Mouse (Mus musculus) midbrain, embryonic 10.5 days (tissue): ENCODE measurements around the gene Smarcc2. TPM values are rescaled to one million over a fixed set of nuclear protein-coding genes. Genes with fewer than 3 reads are reported as not detected.
A peak's percentile ranks its signal among the peaks of the same experiment; 100 is the strongest.

Experiments
- DNase-seq: peaks from one replicate; pipeline ENCODE4 v3.0.0-alpha.2; 2017; ENCODE audit warnings: low spot score
- H3K27ac ChIP-seq: fragments of 300-500 bp; sonication (generic); replicated peaks from 2 replicates; pipeline ENCODE4 v1.5.1; 2016; ENCODE audit warnings: mild to moderate bottlenecking
- H3K27me3 ChIP-seq: fragments of 300-500 bp; sonication (generic); 2 replicates; pipeline ENCODE4 v1.6.1; 2016; ENCODE audit warnings: low read depth, mild to moderate bottlenecking; ENCODE audit not compliant: poor library complexity, severe bottlenecking
- H3K36me3 ChIP-seq: fragments of 300-500 bp; sonication (generic); 2 replicates; pipeline ENCODE4 v1.6.1; 2016; ENCODE audit warnings: mild to moderate bottlenecking, moderate library complexity
- H3K4me1 ChIP-seq: fragments of 300-500 bp; sonication (generic); 2 replicates; pipeline ENCODE4 v1.6.1; 2016
- H3K4me3 ChIP-seq: fragments of 300-500 bp; sonication (generic); 2 replicates; pipeline ENCODE4 v1.5.1; 2016; ENCODE audit warnings: mild to moderate bottlenecking, moderate library complexity
- H3K9me3 ChIP-seq: fragments of 300-500 bp; sonication (generic); replicated peaks from 2 replicates; pipeline ENCODE4 v1.6.1; 2016; ENCODE audit warnings: mild to moderate bottlenecking
- WGBS: fragments of 180-500 bp; shearing (Covaris S2); methylation state at CpG from one replicate; pipeline ENCODE4 v1.1.7; 2016; 5-methylcytosine and 5-hydroxymethylcytosine counted together
- microRNA-seq: library from miRNA; unstranded; fragments of <30 nt; microRNA quantifications from one replicate; pipeline ENCODE4, GENCODE M21; 2017
- polyA plus RNA-seq: library from polyadenylated mRNA; unstranded; fragments of >200 nt; fragmentation: Nextera tagmentation; extraction: Ambion mirVana; gene quantifications from 2 replicates; pipeline ENCODE4 v1.2.1, GENCODE M21; 2016

Gene Smarcc2
- polyA plus RNA-seq, 1 experiment from 2014 or later, result 75.2 TPM

GRCm38 (mm10) chr10:128535206-128535605, 76.2 kb downstream of the Smarcc2 start:
- Histone ChIP-seq H3K36me3 (no peaks in the 10 kb centered on the region), H3K4me1 (peaks cover 5% of the 10 kb centered on the region), H3K27ac (no peak overlapping the region), H3K4me3 (no peak overlapping the region), H3K27me3 (no peaks in the 10 kb centered on the region), H3K9me3 (no peaks in the 10 kb centered on the region)
- WGBS, result 86% methylated on average over 2 of the region's 2 CpGs
- DNase-seq, result no peak

GRCm38 (mm10) chr10:128535624-128536265, 76.7 kb downstream of the Smarcc2 start:
- Histone ChIP-seq H3K4me3 (peak overlapping the region; percentile 37), H3K27me3 (no peaks in the 10 kb centered on the region), H3K36me3 (no peaks in the 10 kb centered on the region), H3K4me1 (peaks cover 5% of the 10 kb centered on the region), H3K27ac (peak overlapping the region; percentile 3; the same call in 1 of the 2 replicates), H3K9me3 (no peaks in the 10 kb centered on the region)
- 80% methylated on average over 4 of the region's 4 CpGs for WGBS
- no peak for DNase-seq

GRCm38 (mm10) chr10:128536266-128536940, 77.4 kb downstream of the Smarcc2 start:
- Histone ChIP-seq H3K27me3 (no peaks in the 10 kb centered on the region), H3K4me1 (peaks cover 5% of the 10 kb centered on the region), H3K36me3 (peaks cover 5% of the 10 kb centered on the region), H3K27ac (peak overlapping the region; percentile 3; the same call in 1 of the 2 replicates), H3K4me3 (peak overlapping the region; percentile 37), H3K9me3 (no peaks in the 10 kb centered on the region)
- DNase-seq, result peak; percentile 86
- WGBS, result 17% methylated on average over 18 of the region's 18 CpGs

GRCm38 (mm10) chr10:128538340-128538870, 79.4 kb downstream of the Smarcc2 start:
- WGBS, result 86% methylated on average over 1 of the region's 1 CpGs
- Histone ChIP-seq H3K27me3 (no peaks in the 10 kb centered on the region), H3K9me3 (no peaks in the 10 kb centered on the region), H3K36me3 (peaks cover 25% of the 10 kb centered on the region), H3K4me1 (peaks cover 9% of the 10 kb centered on the region), H3K4me3 (no peak overlapping the region), H3K27ac (no peak overlapping the region)
- no peak for DNase-seq

Small RNA genes within 50 kb of the gene (microRNA-seq; reads per million reads assigned to microRNA genes)
- gene Mir6916, result not detected
- gene Mir8105, result 3.0 reads per million, percentile 2 among the genes with 10 or more reads in this experiment

Other genes starting within 250 kb of the Smarcc2 start
- gene Spryd4, start 247.4 kb upstream of the Smarcc2 start, polyA plus RNA-seq, result 28.3 and 32.7 TPM in 2 replicates
- 0.21 TPM in 1 of 2 replicates, not detected in the other for gene Mip, start 233.4 kb upstream of the Smarcc2 start, polyA plus RNA-seq
- 86.6 and 89.4 TPM in 2 replicates for gene Timeless, start 227.2 kb upstream of the Smarcc2 start, polyA plus RNA-seq
- 0.73 and 0.77 TPM in 2 replicates for gene Apon, start 205.2 kb upstream of the Smarcc2 start, polyA plus RNA-seq
- not detected in 2 replicates for gene Apof, start 190.6 kb upstream of the Smarcc2 start, polyA plus RNA-seq
- gene Stat2, start 188.7 kb upstream of the Smarcc2 start, polyA plus RNA-seq, result 12.6 and 16.1 TPM in 2 replicates
- gene Il23a, start 160.5 kb upstream of the Smarcc2 start, polyA plus RNA-seq, result not detected in 2 replicates
- 43.3 and 50.2 TPM in 2 replicates for gene Pan2, start 155.9 kb upstream of the Smarcc2 start, polyA plus RNA-seq
- 245 and 259 TPM in 2 replicates for gene Cnpy2, start 136.8 kb upstream of the Smarcc2 start, polyA plus RNA-seq
- 237 and 248 TPM in 2 replicates for gene Cs, start 121.5 kb upstream of the Smarcc2 start, polyA plus RNA-seq
- gene Coq10a, start 90.3 kb upstream of the Smarcc2 start, polyA plus RNA-seq, result 13.2 and 18.8 TPM in 2 replicates
- gene Ankrd52, start 82.1 kb upstream of the Smarcc2 start, polyA plus RNA-seq, result 9.0 and 9.2 TPM in 2 replicates
- gene Slc39a5, start 58.0 kb upstream of the Smarcc2 start, polyA plus RNA-seq, result 0.06 and 0.19 TPM in 2 replicates
- gene Nabp2, start 47.8 kb upstream of the Smarcc2 start, polyA plus RNA-seq, result 149 and 151 TPM in 2 replicates
- 42.0 and 49.2 TPM in 2 replicates for gene Rnf41, start 47.6 kb upstream of the Smarcc2 start, polyA plus RNA-seq
- gene Myl6, start 34.9 kb downstream of the Smarcc2 start, polyA plus RNA-seq, result 833 and 890 TPM in 2 replicates
- gene Myl6b, start 39.4 kb downstream of the Smarcc2 start, polyA plus RNA-seq, result 1.8 and 2.9 TPM in 2 replicates
- gene Esyt1, start 66.6 kb downstream of the Smarcc2 start, polyA plus RNA-seq, result 17.2 and 23.6 TPM in 2 replicates
- gene Zc3h10, start 88.5 kb downstream of the Smarcc2 start, polyA plus RNA-seq, result 15.4 and 19.5 TPM in 2 replicates
- gene Rpl41, start 90.1 kb downstream of the Smarcc2 start, polyA plus RNA-seq, result 2,872 and 3,266 TPM in 2 replicates
- 231 and 262 TPM in 2 replicates for gene Pa2g4, start 106.7 kb downstream of the Smarcc2 start, polyA plus RNA-seq
- 0.72 and 1.4 TPM in 2 replicates for gene Erbb3, start 130.4 kb downstream of the Smarcc2 start, polyA plus RNA-seq
- gene Rps26, start 167.5 kb downstream of the Smarcc2 start, polyA plus RNA-seq, result 460 and 529 TPM in 2 replicates
- 2.8 and 3.6 TPM in 2 replicates for gene Ikzf4, start 186.7 kb downstream of the Smarcc2 start, polyA plus RNA-seq
- 13.9 and 14.9 TPM in 2 replicates for gene Suox, start 214.8 kb downstream of the Smarcc2 start, polyA plus RNA-seq
- 73.3 and 86.3 TPM in 2 replicates for gene Rab5b, start 237.0 kb downstream of the Smarcc2 start, polyA plus RNA-seq
- 3.9 and 6.7 TPM in 2 replicates for gene Pmel, start 244.9 kb downstream of the Smarcc2 start, polyA plus RNA-seq
- 107 and 110 TPM in 2 replicates for gene Cdk2, start 245.8 kb downstream of the Smarcc2 start, polyA plus RNA-seq